Mouse (Mus musculus) G1E (cell line): ENCODE data around the gene Slc24a2.

Experiments
- CTCF ChIP-seq: IDR thresholded peaks from 2 replicates; pipeline ENCODE4 v1.5.1; 2012; ENCODE audit warnings: low read depth, low read length, inconsistent platforms, mixed read lengths
- GATA1 ChIP-seq: IDR thresholded peaks from 2 replicates; pipeline ENCODE4 v1.6.1; 2012; ENCODE audit warnings: borderline replicate concordance, low read length, inconsistent platforms, mixed read lengths
- GATA2 ChIP-seq: IDR thresholded peaks from 2 replicates; pipeline ENCODE4 v1.6.1; 2012; ENCODE audit warnings: low read depth, low read length, inconsistent platforms, borderline replicate concordance
- POLR2AphosphoS5 ChIP-seq: IDR thresholded peaks from 2 replicates; pipeline ENCODE4 v1.6.1; 2012; ENCODE audit warnings: low read depth, low read length, inconsistent platforms; ENCODE audit not compliant: insufficient replicate concordance
- TAL1 ChIP-seq: conservative IDR thresholded peaks from 2 replicates; pipeline ENCODE4 v1.6.1; 2012; ENCODE audit warnings: low read depth, low read length, inconsistent platforms, mixed read lengths

- no peak for TF ChIP-seq CTCF
- no peak for TF ChIP-seq TAL1
- TF ChIP-seq POLR2AphosphoS5 = no peak
- no peak for TF ChIP-seq GATA1
- TF ChIP-seq GATA2 = no peak
Observed at GRCm38 (mm10) chr4:87041412-87041997, 188.8 kb downstream of the Slc24a2 start.
